Mouse (Mus musculus): ENCODE results near the gene Olfr1224-ps1. TPM values are rescaled to one million over a fixed set of nuclear protein-coding genes. Genes with fewer than 3 reads are reported as not detected.

Gene Olfr1224-ps1
- polyA plus RNA-seq, 1 experiment from 2014 or later, result not detected

DNA sequence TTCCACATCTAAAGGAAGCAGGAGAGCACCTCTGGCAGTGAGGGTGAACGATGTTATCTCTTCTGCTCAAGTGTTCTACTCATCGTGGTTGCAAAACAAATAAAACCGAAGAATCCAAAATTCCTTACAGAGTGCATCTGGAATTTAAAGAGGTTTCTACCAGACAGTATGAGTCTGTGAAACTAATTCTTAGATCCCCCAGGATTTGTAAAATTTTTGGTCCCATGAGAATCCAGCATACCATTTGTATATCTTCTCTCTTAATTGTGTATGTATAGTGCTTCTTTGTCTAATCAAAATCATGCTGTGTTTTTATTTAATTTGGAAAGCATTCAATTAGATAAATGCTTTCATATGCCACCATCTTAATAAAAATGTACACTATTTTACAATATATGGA lies 30.9 kb downstream of the Olfr1224-ps1 start, which contains the start of gene Olfr1222:
Gene Olfr1222 (minus strand): TSS at position 101 of the 400 bp plus-strand sequence.
- DNase-seq (ENCODE audit: low spot score) (no peak), ATAC-seq (ENCODE audit: low FRiP score, low TSS enrichment) (no peak)
- 60% methylated on average over 3 of the region's 3 CpGs for WGBS

GRCm38 (mm10) chr2:89117183-89117582 lies 46.7 kb downstream of the Olfr1224-ps1 start, which contains the start of gene Olfr1221:
Gene Olfr1221 (minus strand): TSS chr2:89117283.
- WGBS, result 77% methylated on average over 2 of the region's 2 CpGs
- no peak within 1 kb of the TSS for H3K4me3 ChIP-seq (ENCODE audit: low read depth, low read length)
- H3K9ac ChIP-seq (ENCODE audit: low read length), result no peak within 1 kb of the TSS
- H3K4me1 ChIP-seq (replicated peaks; ENCODE audit: control insufficient read depth, insufficient read depth), result no peaks in the 10 kb centered on the region
- ATAC-seq (ENCODE audit: low FRiP score, low TSS enrichment) (no peak), DNase-seq (ENCODE audit: low spot score) (no peak)
- TF ChIP-seq EP300 (optimal IDR thresholded peaks at IDR 0.05), result no peak
- TF ChIP-seq CTCF (IDR thresholded peaks at IDR 0.05; ENCODE audit: low read depth), result no peak
- H3K36me3 ChIP-seq (ENCODE audit: control insufficient read depth, insufficient read depth, low read length), result no peaks in the 10 kb centered on the region
- no peaks in the 10 kb centered on the region for H3K9me3 ChIP-seq (ENCODE audit: control insufficient read depth, low read length)
- no peak within 1 kb of the TSS for H3K4me2 ChIP-seq (replicated peaks; ENCODE audit: low read depth)
- H3K27ac ChIP-seq (replicated peaks), result no peak within 1 kb of the TSS
- no peaks in the 10 kb centered on the region for H3K27me3 ChIP-seq (ENCODE audit: control insufficient read depth, insufficient read depth, low read length)

More for the DNA sequence above, 30.9 kb downstream of the Olfr1224-ps1 start, which contains the start of gene Olfr1222:
- no peaks in the 10 kb centered on the region for H3K36me3 ChIP-seq (ENCODE audit: control insufficient read depth, insufficient read depth, low read length)
- no peak for TF ChIP-seq CTCF (IDR thresholded peaks at IDR 0.05; ENCODE audit: low read depth)
- TF ChIP-seq EP300 (optimal IDR thresholded peaks at IDR 0.05), result no peak
- no peak within 1 kb of the TSS for H3K9ac ChIP-seq (ENCODE audit: low read length)
- H3K27ac ChIP-seq (replicated peaks), result no peak within 1 kb of the TSS
- H3K4me2 ChIP-seq (replicated peaks; ENCODE audit: low read depth), result no peak within 1 kb of the TSS
- H3K4me1 ChIP-seq (replicated peaks; ENCODE audit: control insufficient read depth, insufficient read depth), result no peaks in the 10 kb centered on the region
- H3K27me3 ChIP-seq (ENCODE audit: control insufficient read depth, insufficient read depth, low read length), result no peaks in the 10 kb centered on the region
- no peak within 1 kb of the TSS for H3K4me3 ChIP-seq (ENCODE audit: low read depth, low read length)
- no peaks in the 10 kb centered on the region for H3K9me3 ChIP-seq (ENCODE audit: control insufficient read depth, low read length)

- DNase-seq (ENCODE audit: low spot score), result no peak
- Histone ChIP-seq H3K27ac (replicated peaks) (no peak within 1 kb of the TSS), H3K4me2 (replicated peaks; ENCODE audit: low read depth) (no peak within 1 kb of the TSS), H3K9me3 (ENCODE audit: control insufficient read depth, low read length) (no peaks in the 10 kb centered on the region), H3K9ac (ENCODE audit: low read length) (no peak within 1 kb of the TSS), H3K4me3 (ENCODE audit: low read depth, low read length) (no peak within 1 kb of the TSS), H3K36me3 (ENCODE audit: control insufficient read depth, insufficient read depth, low read length) (no peaks in the 10 kb centered on the region), H3K4me1 (replicated peaks; ENCODE audit: control insufficient read depth, insufficient read depth) (no peaks in the 10 kb centered on the region), H3K27me3 (ENCODE audit: control insufficient read depth, insufficient read depth, low read length) (no peaks in the 10 kb centered on the region)
- ATAC-seq (ENCODE audit: low FRiP score, low TSS enrichment), result no peak
- no peak for TF ChIP-seq CTCF (IDR thresholded peaks at IDR 0.05; ENCODE audit: low read depth)
- TF ChIP-seq EP300 (optimal IDR thresholded peaks at IDR 0.05), result no peak
- WGBS, result 69% methylated on average over 3 of the region's 3 CpGs
Observed at GRCm38 (mm10) chr2:89106735-89107134, 57.2 kb downstream of the Olfr1224-ps1 start, which contains the start of gene Olfr1220. Gene Olfr1220 (minus strand): TSS chr2:89106835.

DNA sequence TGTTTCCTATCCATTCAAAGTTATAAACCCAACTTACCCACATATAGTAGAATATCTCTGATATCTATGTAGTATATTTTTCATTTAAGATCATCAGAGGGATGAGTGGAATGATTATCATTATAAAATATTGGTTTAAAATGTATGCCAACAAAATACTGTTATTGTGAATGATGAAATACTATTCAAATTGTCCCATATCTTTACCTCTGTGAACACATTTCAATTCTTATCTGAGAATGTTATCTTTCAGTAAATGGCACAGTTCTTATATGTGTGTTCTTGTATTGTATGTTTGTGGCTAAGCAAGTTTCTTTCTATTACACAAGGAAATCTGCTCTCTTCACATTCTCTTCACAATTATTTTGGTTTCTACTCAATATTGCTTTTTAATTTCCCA lies 58.2 kb downstream of the Olfr1224-ps1 start:
- Histone ChIP-seq H3K27ac (replicated peaks) (no peak overlapping the region), H3K4me3 (ENCODE audit: low read depth, low read length) (no peak overlapping the region), H3K4me1 (replicated peaks; ENCODE audit: control insufficient read depth, insufficient read depth) (no peaks in the 10 kb centered on the region), H3K9me3 (ENCODE audit: control insufficient read depth, low read length) (no peaks in the 10 kb centered on the region), H3K36me3 (ENCODE audit: control insufficient read depth, insufficient read depth, low read length) (no peaks in the 10 kb centered on the region), H3K27me3 (ENCODE audit: control insufficient read depth, insufficient read depth, low read length) (no peaks in the 10 kb centered on the region), H3K9ac (ENCODE audit: low read length) (no peak overlapping the region), H3K4me2 (replicated peaks; ENCODE audit: low read depth) (no peak overlapping the region)
- TF ChIP-seq CTCF (IDR thresholded peaks at IDR 0.05; ENCODE audit: low read depth), result no peak
- TF ChIP-seq EP300 (optimal IDR thresholded peaks at IDR 0.05), result no peak
- ATAC-seq (ENCODE audit: low FRiP score, low TSS enrichment), result no peak
- no peak for DNase-seq (ENCODE audit: low spot score)

Other genes starting within 250 kb of the Olfr1224-ps1 start
- not detected in 2 replicates for gene Olfr1209, start 248.9 kb downstream of the Olfr1224-ps1 start, polyA plus RNA-seq (2015; fragmentation: Nextera tagmentation; extraction: Ambion mirVana)
- not detected in 2 replicates for gene Olfr1211, start 226.0 kb downstream of the Olfr1224-ps1 start, polyA plus RNA-seq (2015; fragmentation: Nextera tagmentation; extraction: Ambion mirVana)
- not detected in 2 replicates for gene Olfr1212, start 210.1 kb downstream of the Olfr1224-ps1 start, polyA plus RNA-seq (2015; fragmentation: Nextera tagmentation; extraction: Ambion mirVana)
- gene Gm13762, start 183.8 kb downstream of the Olfr1224-ps1 start, polyA plus RNA-seq (2015; fragmentation: Nextera tagmentation; extraction: Ambion mirVana), result not detected in 2 replicates
- not detected in 2 replicates for gene Olfr1214, start 171.4 kb downstream of the Olfr1224-ps1 start, polyA plus RNA-seq (2015; fragmentation: Nextera tagmentation; extraction: Ambion mirVana)
- not detected in 2 replicates for gene Olfr1215, start 157.1 kb downstream of the Olfr1224-ps1 start, polyA plus RNA-seq (2015; fragmentation: Nextera tagmentation; extraction: Ambion mirVana)
- gene Olfr1216, start 145.8 kb downstream of the Olfr1224-ps1 start, polyA plus RNA-seq (2015; fragmentation: Nextera tagmentation; extraction: Ambion mirVana), result not detected in 2 replicates
- not detected in 2 replicates for gene Olfr1217, start 132.0 kb downstream of the Olfr1224-ps1 start, polyA plus RNA-seq (2015; fragmentation: Nextera tagmentation; extraction: Ambion mirVana)
- not detected in 2 replicates for gene Olfr1218, start 102.9 kb downstream of the Olfr1224-ps1 start, polyA plus RNA-seq (2015; fragmentation: Nextera tagmentation; extraction: Ambion mirVana)
- not detected in 2 replicates for gene Olfr1219, start 80.6 kb downstream of the Olfr1224-ps1 start, polyA plus RNA-seq (2015; fragmentation: Nextera tagmentation; extraction: Ambion mirVana)
- gene Olfr1220, start 57.3 kb downstream of the Olfr1224-ps1 start, polyA plus RNA-seq (2015; fragmentation: Nextera tagmentation; extraction: Ambion mirVana), result not detected in 2 replicates
- gene Olfr1221, start 46.8 kb downstream of the Olfr1224-ps1 start, polyA plus RNA-seq (2015; fragmentation: Nextera tagmentation; extraction: Ambion mirVana), result 0.04 TPM in 1 of 2 replicates, not detected in the other
- gene Olfr1222, start 31.0 kb downstream of the Olfr1224-ps1 start, polyA plus RNA-seq (2015; fragmentation: Nextera tagmentation; extraction: Ambion mirVana), result not detected in 2 replicates
- gene Olfr1223, start 12.5 kb downstream of the Olfr1224-ps1 start, polyA plus RNA-seq (2015; fragmentation: Nextera tagmentation; extraction: Ambion mirVana), result not detected in 2 replicates
- not detected in 2 replicates for gene Olfr1225, start 10.6 kb upstream of the Olfr1224-ps1 start, polyA plus RNA-seq (2015; fragmentation: Nextera tagmentation; extraction: Ambion mirVana)
- gene Olfr1226, start 36.0 kb upstream of the Olfr1224-ps1 start, polyA plus RNA-seq (2015; fragmentation: Nextera tagmentation; extraction: Ambion mirVana), result 0.01 TPM in 1 of 2 replicates, not detected in the other
- gene Olfr1228, start 90.0 kb upstream of the Olfr1224-ps1 start, polyA plus RNA-seq (2015; fragmentation: Nextera tagmentation; extraction: Ambion mirVana), result not detected in 2 replicates
- not detected in 2 replicates for gene Olfr1229, start 123.9 kb upstream of the Olfr1224-ps1 start, polyA plus RNA-seq (2015; fragmentation: Nextera tagmentation; extraction: Ambion mirVana)
- gene Olfr1230, start 133.2 kb upstream of the Olfr1224-ps1 start, polyA plus RNA-seq (2015; fragmentation: Nextera tagmentation; extraction: Ambion mirVana), result not detected in 2 replicates
- gene Olfr1231, start 143.0 kb upstream of the Olfr1224-ps1 start, polyA plus RNA-seq (2015; fragmentation: Nextera tagmentation; extraction: Ambion mirVana), result 0.02 TPM in 1 of 2 replicates, not detected in the other
- gene Olfr1232, start 165.6 kb upstream of the Olfr1224-ps1 start, polyA plus RNA-seq (2015; fragmentation: Nextera tagmentation; extraction: Ambion mirVana), result not detected in 2 replicates
- 0.02 TPM in 1 of 2 replicates, not detected in the other for gene Olfr1233, start 178.3 kb upstream of the Olfr1224-ps1 start, polyA plus RNA-seq (2015; fragmentation: Nextera tagmentation; extraction: Ambion mirVana)
- gene Olfr1234, start 200.8 kb upstream of the Olfr1224-ps1 start, polyA plus RNA-seq (2015; fragmentation: Nextera tagmentation; extraction: Ambion mirVana), result not detected in 2 replicates
- gene Olfr1238, start 245.6 kb upstream of the Olfr1224-ps1 start, polyA plus RNA-seq (2015; fragmentation: Nextera tagmentation; extraction: Ambion mirVana), result not detected in 2 replicates